Mouse (Mus musculus): Measurements from ENCODE around the gene Sema5a. TPM values are rescaled to one million over a fixed set of nuclear protein-coding genes. Genes with fewer than 3 reads are reported as not detected.

Gene Sema5a
- total and polyA plus RNA-seq, 3 experiments, result 0.17 to 0.27 (median 0.17) TPM

GRCm38 (mm10) chr15:32198561-32198960 is 46.0 kb upstream of the Sema5a start:
- no peak for DNase-seq (ENCODE audit: extremely low read depth)
- Histone ChIP-seq H3K9ac (ENCODE audit: insufficient read depth, low read depth) (no peak overlapping the region), H3K36me3 (replicated peaks in 1 of 2; ENCODE audit: control insufficient read depth in 1 of 2, insufficient read depth in 1 of 2, low read length in 1 of 2) (no peaks in the 10 kb centered on the region), H3K79me2 (replicated peaks; ENCODE audit: control insufficient read depth, extremely low read depth, insufficient read depth, poor library complexity, severe bottlenecking) (no peaks in the 10 kb centered on the region), H3K9me3 (replicated peaks; ENCODE audit: low read length) (no peaks in the 10 kb centered on the region), H3K27ac (ENCODE audit: insufficient read depth, low read depth) (no peak overlapping the region), H3K4me1 (ENCODE audit: control insufficient read depth in 1 of 2, insufficient read depth in 2 of 2) (peaks cover 0 to 9% of the 10 kb centered on the region in 2 experiments; a peak in 1 of 4 replicates), H3K27me3 (replicated peaks) (no peaks in the 10 kb centered on the region), H3K4me3 (replicated peaks in 1 of 3; ENCODE audit: low read depth in 2 of 3, low read length in 2 of 3, poor library complexity in 1 of 3) (no peak overlapping the region), H3K4me2 (ENCODE audit: insufficient read depth, low read depth, poor library complexity, severe bottlenecking) (no peak overlapping the region)
- dilution Hi-C loops (cut with MboI; ENCODE audit: extremely low pct_ligation_motif_present, extremely low pct_unique_long_range_greater_than_20kb, low sequenced_read_pairs), result no loop called here
- no peak for TF ChIP-seq IRF4 (IDR thresholded peaks at IDR 0.05; ENCODE audit: low read depth, low read length)
- no peak for TF ChIP-seq ETS1 (conservative IDR thresholded peaks at IDR 0.05; ENCODE audit: low read depth, low read length)
- TF ChIP-seq MAX (IDR thresholded peaks at IDR 0.05; ENCODE audit: low read length), result no peak
- in situ Hi-C loops (cut with MboI; ENCODE audit: low pct_ligation_motif_present, low pct_unique_long_range_greater_than_20kb, low sequenced_read_pairs), result no loop called here

DNA sequence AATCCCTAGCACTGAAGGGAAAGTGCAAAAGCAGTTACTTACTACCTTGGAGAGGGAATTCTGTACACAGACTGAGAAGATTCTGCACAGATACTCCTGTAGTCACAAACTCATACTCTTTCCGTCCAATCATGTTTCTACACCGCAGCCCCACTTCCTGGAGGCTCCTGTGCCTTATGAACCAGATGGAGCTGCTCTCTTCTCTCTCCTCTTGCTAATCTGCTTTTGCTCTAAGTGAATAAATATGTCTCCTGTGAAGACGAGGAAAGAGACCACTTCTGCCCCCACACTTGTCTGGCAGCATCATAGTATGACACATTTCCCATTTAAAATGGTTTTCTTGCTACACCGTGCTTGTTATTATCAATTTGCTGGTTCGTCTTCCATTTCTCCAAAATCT is 41.4 kb upstream of the Sema5a start:
- no peak overlapping the region for H3K4me3 ChIP-seq (replicated peaks in 1 of 3; ENCODE audit: low read depth in 2 of 3, low read length in 2 of 3, poor library complexity in 1 of 3)
- no peak overlapping the region for H3K27ac ChIP-seq (ENCODE audit: insufficient read depth, low read depth)
- no peak overlapping the region for H3K4me2 ChIP-seq (ENCODE audit: insufficient read depth, low read depth, poor library complexity, severe bottlenecking)
- no peak for DNase-seq (ENCODE audit: extremely low read depth)
- H3K4me1 ChIP-seq (ENCODE audit: control insufficient read depth in 1 of 2, insufficient read depth in 2 of 2), result peaks cover 0 to 5% of the 10 kb centered on the region in 2 experiments; a peak in 1 of 4 replicates
- no peaks in the 10 kb centered on the region for H3K9me3 ChIP-seq (replicated peaks; ENCODE audit: low read length)
- TF ChIP-seq USF2 (conservative IDR thresholded peaks at IDR 0.05; ENCODE audit: low read depth, low read length), result no peak
- no peak for TF ChIP-seq MXI1 (IDR thresholded peaks at IDR 0.05; ENCODE audit: low read depth, low read length)
- TF ChIP-seq ZC3H11A (IDR thresholded peaks at IDR 0.05; ENCODE audit: low read depth, low read length), result no peak
- no peak for TF ChIP-seq POLR2AphosphoS2 (IDR thresholded peaks at IDR 0.05; ENCODE audit: low read depth, low read length)
- no peak for TF ChIP-seq ZKSCAN1 (IDR thresholded peaks at IDR 0.05; ENCODE audit: borderline replicate concordance, low read depth, low read length)
- no peak for TF ChIP-seq USF1 (IDR thresholded peaks at IDR 0.05; ENCODE audit: low read depth, low read length)
- no peak for TF ChIP-seq CTCF (conservative IDR thresholded peaks at IDR 0.05 in 1 of 2, IDR thresholded peaks at IDR 0.05 in 1 of 2; ENCODE audit: low read depth in 2 of 2, low read length in 2 of 2)
- no peak for TF ChIP-seq JUN (IDR thresholded peaks at IDR 0.05; ENCODE audit: insufficient read depth, low read depth, low read length)
- TF ChIP-seq E2F4 (IDR thresholded peaks at IDR 0.05; ENCODE audit: insufficient replicate concordance, low read depth, low read length), result no peak
- no peak for TF ChIP-seq RCOR1 (conservative IDR thresholded peaks at IDR 0.05; ENCODE audit: low read depth, low read length)
- TF ChIP-seq BHLHE40 (IDR thresholded peaks at IDR 0.05; ENCODE audit: low read depth, low read length), result no peak
- no peak for TF ChIP-seq GABPA (IDR thresholded peaks at IDR 0.05; ENCODE audit: insufficient replicate concordance, low read depth, low read length)
- TF ChIP-seq JUND (conservative IDR thresholded peaks at IDR 0.05; ENCODE audit: low read depth, low read length), result no peak
- no peaks in the 10 kb centered on the region for H3K79me2 ChIP-seq (replicated peaks; ENCODE audit: control insufficient read depth, extremely low read depth, insufficient read depth, poor library complexity, severe bottlenecking)
- H3K27me3 ChIP-seq (replicated peaks), result no peaks in the 10 kb centered on the region
- no peaks in the 10 kb centered on the region for H3K36me3 ChIP-seq (replicated peaks in 1 of 2; ENCODE audit: control insufficient read depth in 1 of 2, insufficient read depth in 1 of 2, low read length in 1 of 2)
- no peak overlapping the region for H3K9ac ChIP-seq (ENCODE audit: insufficient read depth, low read depth)
- in situ Hi-C loops (cut with MboI; ENCODE audit: low pct_ligation_motif_present, low pct_unique_long_range_greater_than_20kb, low sequenced_read_pairs) (no loop called here), dilution Hi-C loops (cut with MboI; ENCODE audit: extremely low pct_ligation_motif_present, extremely low pct_unique_long_range_greater_than_20kb, low sequenced_read_pairs) (no loop called here)

Data from CH12.LX (cell line).